Mouse (Mus musculus) yolk sac, embryonic 10.5 days (tissue): ENCODE data around the gene Epop.
A peak's percentile ranks its signal among the peaks of the same experiment; 100 is the strongest.
"Not testable (repeated sequence)": the region's sequence is repeated elsewhere in the genome, so short reads cannot be mapped to it uniquely, and the experiment has no call there.

ENCODE experiments used
- DNase-seq: peaks from one replicate; pipeline ENCODE4 v3.0.0-alpha.2; 2017; ENCODE audit warnings: low spot score

Epop gene

DNA sequence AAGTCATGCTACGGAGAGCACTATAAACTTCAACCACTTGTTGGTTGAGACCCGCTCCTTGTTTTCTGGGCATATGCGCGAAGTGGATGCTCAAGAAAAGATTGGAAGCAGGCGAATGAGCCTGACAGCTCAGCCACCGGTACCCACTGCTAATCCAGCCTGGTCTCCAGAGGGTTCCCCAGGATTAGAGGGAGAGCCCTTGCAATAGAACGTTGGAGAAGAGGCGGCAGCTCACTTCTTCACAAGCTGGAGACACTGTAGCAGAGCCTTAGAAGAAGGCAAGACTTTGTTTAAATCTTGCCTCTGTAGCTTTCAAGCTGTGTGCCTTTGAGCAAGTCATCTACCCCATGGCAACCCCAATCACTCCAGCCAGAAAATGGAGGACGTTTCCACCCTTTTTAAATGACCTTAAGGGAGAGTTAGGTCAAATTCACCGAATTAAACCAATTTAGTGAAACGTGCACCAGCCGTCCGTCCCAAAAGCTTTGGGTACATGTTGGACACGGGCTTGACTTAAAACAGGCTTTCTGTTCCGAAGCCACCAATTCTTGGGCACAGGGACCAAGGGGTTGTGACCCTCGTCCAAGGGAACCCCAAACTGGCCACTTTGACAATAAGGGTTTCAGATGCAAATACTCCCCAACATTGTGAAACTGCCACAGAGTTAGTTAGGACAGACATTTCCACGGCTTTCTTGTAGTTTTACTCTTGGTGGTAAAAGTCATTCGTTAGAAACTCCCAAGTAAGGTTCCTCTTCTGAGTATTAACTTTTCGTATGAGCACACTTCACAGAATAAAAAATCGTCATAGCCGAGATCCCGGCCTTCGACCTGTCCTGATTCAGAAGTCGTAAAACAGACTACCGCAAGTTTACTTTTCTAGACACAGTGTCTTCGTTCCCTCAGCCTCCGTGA, 31.5 kb upstream of the Epop start:
- no peak for DNase-seq

DNA sequence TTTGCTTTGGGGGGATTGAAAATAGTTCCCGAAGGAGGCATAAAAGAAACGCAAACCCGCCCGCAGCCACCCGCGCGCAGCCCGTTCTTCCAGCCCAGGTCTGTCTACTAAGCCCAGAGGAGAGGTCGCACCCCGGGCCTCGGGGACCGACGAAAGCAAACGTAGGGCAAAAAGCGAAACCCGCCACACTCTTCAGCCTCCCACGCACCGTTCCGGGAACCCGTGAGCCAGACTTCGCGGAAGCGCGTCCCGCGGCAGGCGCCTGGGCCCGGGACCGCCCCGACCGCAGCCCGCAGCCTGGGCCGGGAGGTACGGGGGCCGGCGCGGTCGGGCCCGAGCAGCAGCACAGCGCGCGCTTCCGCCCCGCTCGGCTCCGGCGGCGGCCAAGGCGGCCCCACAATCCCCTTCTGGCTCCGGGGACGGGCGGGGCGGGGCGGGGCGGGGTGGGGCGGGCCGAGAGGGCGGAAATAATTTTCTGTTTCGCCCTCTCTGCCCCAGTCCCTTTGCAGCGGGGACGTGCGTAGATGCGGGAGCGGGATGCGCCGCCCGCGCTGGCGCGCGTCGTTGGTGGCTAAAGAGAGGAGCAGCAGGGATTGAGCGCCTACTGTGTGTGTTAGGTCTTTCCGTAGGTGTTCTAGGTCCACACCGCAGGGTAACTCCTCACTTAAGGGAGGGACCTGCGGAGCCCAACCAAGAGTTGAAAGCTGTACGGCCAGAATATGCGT, 30.6 kb upstream of the Epop start:
- DNase-seq: peak; percentile 87

DNA sequence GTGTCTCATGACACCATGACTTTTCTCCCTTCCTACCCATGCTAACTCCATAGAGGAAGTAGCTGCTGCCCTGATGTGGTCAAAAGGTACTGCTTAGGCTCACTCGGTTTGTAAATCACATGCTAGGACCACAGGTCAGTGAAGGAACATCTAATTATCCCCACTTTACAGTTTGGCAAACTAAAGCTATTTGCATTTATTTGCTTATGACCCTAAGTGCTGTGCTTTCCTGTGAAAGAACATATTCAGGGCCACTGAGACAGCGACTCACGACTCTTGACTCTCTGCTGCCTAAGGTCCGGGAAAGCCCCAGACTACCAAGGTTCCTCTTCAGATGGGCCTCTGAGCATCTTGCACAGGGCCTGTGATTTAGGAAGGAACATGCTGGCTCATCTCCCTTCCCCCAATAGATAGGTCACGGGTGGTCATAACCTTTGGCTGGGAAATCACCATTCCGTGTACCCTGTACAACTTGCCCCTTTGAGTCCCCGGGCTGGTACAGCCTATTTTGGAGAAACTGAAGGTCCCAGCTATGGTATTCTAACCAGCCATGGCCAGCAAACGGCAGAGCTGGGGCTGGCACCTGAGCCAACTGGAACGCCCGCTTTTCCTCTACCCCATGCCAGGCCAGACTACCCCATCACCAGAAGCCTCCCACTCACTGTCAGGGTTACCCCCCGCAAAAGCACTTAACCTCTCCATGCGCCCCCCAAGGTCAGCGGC, 29.9 kb upstream of the Epop start:
- peak; percentile 19 for DNase-seq

DNA sequence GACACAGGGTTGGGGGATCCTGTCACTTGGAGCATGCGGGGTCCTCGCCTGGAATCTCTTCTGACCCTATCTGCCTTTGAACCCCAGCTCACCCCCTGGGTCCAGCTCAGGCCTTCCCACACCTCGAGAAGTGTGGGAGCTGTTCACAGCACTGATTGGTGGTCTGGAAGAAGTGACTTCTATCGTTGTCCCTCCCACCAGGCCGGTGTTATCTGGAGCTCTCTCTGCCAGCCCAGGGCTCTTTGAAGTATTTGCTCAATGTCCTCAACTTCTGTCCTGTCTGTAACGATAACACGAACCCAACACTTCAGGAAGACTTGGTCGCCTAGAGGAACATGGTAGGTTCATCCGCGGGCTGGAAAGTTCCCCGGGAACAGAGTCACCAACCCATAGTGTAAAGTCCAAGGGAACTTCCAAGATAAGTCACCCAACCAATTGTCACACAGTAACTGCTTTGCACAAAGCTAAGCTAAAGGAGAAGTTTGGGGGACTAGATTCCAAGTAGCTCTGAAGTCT, 29.3 kb upstream of the Epop start:
- DNase-seq: peak; percentile 72

DNA sequence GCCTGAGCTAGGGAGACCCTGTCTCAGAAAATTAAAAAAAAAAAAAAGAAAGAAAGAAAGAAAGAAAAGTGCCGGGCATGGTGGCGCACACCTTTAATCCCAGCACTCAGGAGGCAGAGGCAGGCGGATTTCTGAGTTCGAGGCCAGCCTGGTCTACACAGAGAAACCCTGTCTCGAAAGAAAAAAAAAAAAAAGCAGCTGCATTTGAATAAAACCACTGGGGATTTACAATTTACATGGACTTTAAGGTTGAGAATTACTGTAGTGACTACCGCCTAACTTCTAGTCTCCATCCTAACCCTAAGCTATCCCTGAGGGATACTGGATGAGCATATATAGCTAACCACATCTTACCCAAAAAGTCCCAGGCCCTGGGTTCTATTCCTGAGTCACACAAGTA, 28.5 kb upstream of the Epop start:
- not testable (repeated sequence) for DNase-seq

DNA sequence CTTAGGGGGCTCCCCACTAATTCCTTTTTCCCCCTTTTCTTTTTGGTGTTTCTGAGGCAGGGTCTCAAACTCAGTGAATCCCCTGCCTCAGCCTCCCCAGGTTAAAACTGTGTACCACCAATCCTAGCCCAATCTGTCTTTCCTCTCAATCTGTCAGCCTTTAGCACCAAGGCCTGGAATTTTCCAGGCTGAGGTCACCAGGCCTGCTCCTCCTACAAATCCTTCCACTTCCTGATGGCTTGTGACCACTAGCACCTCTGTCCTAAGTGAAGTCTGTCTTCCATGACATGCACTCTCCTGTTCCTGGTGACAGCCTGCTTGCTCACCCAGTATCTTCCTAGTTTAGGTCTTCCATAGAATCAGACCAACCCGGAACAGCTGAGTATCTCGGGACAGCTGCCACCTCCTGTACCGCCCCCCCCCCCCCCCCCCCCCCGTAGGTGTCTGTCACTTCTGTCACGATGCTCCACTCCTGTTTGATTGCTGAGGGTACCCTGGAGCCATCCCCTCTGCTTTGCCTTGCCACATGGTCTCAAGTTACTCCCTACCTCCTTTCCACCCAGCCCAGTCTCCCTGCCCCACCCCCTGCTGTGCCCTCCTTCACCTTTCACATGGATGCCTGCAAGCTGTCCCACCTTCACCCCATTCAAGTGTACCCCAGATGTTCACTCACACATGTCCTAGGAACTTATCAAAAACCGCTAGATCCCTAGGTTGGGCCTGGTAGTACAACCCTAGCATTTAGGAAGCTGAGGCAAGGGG, 27.9 kb upstream of the Epop start:
- DNase-seq: no peak

DNA sequence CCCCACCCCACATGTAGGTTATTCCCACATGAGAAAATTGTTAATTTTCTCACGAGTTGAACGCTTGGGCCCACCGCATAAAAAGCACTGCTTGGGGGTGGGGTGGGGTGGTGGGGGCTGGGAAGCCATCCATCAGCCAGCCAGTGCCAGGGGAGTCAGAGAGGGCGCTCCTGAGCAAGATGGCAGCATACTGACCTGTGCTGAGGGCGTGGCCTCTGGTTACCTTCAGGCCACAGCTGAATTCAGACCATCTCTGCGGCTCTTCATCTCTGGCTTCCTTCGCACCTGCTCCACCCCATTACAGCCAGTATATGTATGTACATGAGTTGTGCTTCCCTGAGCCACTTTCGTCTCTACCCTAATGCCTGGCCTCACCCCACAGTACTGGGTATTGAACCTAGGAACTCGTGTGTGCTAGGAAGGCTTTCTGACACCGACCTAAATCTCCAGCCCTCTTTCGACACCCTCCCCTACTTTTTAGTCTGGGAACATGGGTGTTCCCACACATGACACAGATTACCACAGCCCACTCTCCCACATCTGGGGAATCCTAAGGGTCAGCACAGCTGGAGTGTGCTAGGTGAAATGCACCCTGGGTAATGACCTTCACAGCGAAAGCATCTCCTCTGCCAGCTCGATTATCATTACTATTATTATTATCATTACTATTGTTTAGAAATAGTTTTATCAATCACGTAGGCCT, 26.9 kb upstream of the Epop start:
- no peak for DNase-seq

DNA sequence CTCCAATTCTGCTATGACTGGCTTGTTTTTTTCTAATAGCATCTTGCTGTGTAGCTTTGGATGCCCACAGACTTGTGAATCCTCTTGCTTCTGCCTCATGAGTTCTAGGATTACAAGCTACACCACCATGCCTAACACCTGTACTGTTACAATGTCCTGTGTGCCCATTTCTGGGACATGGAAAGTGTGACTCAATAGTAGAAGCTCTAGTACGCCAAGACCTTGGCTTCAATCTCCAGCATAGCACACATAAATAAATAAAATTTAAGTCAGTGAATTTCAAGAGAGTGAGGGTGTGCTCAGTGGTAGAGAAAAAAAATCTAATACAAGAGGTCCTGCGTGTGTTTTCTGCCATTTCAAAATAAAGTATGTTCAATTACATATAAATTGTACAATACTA, 24.7 kb upstream of the Epop start:
- DNase-seq: no peak

DNA sequence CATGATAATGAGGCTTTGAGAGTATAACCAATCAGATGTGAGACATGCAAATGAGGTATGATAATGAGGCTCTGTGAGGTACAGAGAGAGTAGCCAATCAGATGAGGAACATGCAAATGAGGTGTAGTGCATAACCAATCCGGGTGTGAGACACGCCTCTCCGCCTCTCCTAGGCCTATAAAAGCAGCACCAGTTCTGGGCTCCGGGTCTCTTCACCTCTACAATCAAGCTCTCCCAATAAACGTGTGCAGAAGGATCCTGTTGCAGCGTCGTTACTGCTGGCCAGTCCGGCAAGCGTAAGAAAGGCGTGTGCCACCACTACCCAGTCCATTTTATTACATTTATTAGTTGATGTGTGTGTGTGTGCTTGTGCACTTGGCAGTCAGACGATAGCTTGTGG, 23.9 kb upstream of the Epop start:
- DNase-seq: not testable (repeated sequence)

DNA sequence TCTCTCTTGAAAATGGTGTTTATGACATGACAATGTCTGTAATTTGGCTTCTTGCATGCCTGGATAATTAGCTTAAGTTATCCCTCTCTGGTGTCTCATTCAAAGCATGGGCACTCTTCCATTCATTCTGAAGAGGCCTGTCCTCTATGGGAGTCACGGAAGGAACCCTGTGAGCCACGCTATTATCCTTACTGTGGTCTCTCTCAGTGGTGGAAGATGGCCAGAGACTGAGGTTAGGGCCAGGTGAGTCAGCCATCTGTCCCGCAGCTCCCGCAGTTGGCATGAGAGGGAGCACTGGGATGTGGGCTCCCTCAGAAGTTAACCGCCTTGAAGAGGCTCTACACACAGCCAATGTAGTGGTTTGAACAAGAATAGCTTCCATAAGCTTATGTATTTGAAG, 20.8 kb upstream of the Epop start:
- no peak for DNase-seq

DNA sequence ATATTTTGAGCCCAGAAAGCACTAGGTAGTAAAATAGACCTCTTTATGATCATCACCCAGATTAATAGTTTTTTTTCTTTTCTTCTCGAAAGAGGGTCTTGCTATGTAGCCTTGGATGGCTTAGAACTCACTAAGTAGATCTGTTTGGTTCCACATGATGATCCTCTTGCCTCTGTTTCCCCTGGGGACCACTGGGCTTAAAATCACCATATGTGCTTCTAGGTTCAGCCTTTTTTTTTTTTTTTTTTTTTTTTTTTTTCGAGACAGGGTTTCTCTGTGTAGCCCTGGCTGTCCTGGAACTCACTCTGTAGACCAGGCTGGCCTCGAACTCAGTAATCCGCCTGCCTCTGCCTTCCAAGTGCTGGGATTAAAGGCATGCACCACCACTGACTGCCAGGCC, 19.0 kb upstream of the Epop start:
- DNase-seq: not testable (repeated sequence)

DNA sequence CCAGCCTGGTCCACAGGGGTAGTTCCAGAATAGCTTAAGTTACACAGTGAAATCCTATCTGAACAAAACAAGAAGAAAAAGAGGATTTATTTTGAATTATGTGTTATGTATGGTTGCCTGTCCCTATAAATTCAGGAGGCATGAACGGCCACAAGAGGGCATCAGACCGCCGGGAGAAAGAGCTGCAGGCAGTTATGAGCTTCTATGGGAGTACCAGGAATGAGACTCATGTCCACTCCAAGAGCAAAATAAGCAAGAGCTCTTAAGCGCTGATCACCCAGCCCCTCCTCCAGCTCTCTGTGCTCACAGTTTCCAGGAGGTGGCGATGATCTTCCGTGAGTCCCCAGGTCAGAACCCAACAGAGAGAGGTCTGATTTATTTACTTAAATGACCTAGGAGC, 15.3 kb upstream of the Epop start:
- peak; percentile 55 for DNase-seq

DNA sequence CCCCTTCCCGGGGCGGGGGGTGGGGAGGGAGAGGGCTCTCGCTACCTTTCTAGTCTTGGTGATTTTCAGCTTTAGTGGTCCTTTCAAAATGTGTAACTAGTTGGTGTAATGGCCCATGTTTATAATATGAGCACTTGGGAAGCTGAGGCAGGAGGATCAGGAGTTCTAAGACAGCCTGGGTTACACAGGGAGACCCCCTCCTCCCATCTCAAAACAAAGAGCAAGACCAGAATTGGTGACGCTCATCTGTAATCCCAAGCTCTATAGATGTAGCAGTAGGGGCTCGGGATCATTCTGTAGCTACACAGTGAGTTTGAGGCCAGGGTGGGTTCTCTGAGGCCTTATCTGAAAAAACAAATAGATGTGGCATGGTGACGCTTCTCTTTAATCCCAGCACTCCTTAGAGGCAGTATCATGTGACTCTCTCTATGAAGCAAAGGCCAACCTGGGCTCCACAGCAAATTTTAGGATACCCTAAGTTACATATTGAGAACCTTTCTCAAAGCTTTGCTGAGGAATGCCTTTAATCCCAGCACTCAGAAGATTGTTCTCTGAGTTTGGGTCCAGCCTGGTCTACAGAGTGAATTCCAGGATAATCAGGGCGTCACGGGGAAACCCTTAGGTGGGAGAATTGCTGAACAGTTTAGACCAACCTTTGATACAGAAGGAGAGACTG, 14.0 kb upstream of the Epop start:
- no peak for DNase-seq

DNA sequence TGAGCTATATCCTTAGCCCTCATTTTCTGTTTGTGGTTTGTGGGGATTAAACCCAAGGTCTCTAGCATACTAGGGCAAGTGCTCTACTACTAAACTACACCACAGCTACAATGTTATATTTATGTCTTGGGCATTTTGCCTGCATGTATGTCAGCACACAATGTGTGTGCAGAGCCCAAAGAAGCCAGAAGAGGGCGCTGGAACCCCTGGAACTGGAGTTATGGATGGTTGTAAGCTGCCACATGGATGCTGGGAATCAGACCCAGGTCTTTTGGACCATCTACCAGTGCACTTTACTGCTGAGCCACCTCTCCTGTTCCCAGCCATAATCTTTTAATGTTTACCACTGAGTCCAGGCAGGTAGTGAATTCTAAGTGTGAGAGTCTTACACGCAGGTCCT, 13.2 kb upstream of the Epop start:
- DNase-seq: no peak

DNA sequence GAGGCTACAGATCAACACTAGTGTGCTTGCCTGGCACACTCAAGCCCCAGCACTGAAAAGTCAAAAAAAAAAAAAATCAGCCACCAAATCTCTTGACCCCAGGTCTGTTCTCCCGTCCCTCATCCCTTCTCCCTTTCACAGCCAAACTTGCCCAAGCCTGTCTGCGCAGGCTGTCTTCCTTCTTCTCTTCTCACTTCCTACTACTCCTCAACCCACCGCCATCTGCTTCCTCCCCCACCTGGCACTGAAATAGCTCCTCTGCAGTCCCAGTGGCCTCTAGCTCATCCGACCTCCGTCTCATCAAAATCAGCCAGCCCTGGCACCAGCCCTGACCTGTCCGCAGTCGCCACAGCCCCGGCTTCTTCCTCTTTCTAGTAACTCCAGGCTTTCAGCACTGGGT, 12.2 kb upstream of the Epop start:
- no peak for DNase-seq

DNA sequence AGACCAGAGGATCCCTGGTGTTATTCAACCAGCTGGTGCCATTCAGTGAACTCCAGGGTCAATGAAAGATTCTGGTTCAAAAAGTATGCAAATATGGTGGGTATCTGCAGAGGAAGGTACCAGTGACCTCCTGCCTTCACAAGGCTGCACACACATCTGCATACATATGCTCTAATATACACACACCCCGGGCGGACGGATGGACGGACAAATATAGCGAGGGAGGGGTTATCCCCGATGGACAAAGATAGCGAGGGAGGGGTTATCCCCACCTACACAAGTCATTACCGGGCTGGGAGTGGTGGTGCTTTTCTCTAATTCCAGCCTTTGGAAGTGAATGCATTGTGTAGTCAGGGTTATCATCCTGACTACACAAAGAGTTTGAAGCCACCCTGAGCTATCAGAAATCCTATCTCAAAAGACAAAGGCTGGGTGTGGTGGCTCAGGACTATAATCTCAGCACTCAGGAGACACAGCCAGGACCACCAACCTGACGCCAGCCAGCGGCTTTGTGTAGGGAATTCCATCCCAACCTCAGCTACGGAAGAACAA, 6.0 kb upstream of the Epop start:
- no peak for DNase-seq

DNA sequence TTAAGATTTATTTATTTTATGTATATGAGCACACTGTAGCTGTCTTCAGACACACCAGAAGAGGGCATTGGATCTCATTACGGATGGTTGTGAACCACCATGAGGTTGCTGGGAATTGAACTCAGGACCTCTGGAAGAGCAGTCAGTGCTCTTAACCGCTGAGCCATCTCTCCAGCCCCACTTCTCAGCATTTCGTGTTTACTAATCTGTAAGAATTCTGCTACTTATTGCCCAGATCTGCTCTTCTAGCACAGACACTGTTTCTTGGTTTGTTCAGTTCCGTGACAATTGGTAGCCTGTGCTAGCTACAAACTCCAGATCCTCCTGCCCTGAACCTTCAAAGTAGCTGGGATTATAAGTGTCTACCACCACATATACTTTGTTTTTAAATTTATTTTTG, 2.9 kb upstream of the Epop start:
- DNase-seq: not testable (repeated sequence)

DNA sequence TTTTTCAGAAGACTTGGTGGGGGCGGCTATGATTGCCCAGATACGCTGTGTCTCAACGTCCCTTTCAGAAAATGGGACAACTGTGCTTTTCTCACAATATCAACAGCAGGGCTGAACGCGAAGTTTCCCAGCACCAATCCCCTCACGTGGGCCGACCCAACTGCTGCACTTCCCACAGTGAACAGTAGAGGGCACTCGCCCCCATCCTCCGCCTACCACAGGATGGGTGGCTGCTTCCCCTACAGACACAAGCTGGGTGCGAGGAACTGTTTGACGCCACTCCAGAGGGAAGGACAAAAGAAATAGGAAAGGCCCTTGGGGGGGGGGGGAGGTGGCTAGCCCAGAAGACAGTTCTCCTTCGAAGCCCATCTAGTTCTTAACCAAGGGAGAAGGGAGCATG, 2.4 kb upstream of the Epop start:
- DNase-seq: peak; percentile 44

DNA sequence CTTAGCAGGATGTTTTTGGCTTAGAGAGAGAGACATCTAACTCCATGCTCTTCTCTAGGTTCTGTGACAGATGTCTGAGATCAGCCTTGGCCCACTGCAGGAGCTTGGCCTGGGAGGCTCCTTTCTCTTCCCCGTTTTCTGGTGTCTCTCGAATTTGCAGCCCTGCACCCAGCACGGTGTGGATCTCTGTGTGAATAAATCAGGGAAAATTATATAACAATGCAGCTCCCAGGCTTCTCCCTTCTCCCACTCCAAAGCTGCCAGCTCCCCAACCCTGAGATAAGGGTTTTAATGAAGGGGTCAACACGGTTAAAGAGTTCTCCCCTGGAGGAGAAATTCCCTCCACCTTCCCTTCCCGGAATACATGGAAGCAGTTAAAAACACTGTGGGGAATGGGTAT, 2.0 kb upstream of the Epop start:
- DNase-seq: no peak

DNA sequence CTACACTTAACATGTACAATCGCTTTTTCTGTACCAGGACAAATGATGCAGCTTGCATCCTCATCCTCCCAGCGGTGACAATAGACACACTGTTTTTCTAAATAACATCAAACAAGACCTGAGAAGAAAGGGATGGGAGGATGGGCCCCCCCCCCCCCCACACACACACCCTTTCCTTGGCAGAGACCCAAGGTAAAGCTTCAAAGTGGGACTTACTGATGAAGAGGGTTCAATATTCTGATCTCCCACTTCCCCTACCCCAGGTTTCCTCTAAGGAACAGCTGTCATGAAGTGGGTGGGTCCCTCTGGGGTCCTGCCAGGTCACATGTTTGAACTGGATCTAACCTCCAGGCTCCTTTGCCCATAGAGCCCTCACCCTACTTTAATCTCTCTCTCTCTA, 1.5 kb upstream of the Epop start:
- DNase-seq: no peak
